Mouse (Mus musculus) spleen, embryonic (tissue): ENCODE data around the gene Trp53bp2.

Experiments used
- CTCF ChIA-PET: fragments of 350-600 bp; sonication (Branson Sonifier 250); formaldehyde crosslinking; loops from one replicate; lab custom pipeline; 2022; lab: Charles Lee

The Trp53bp2 gene

DNA sequence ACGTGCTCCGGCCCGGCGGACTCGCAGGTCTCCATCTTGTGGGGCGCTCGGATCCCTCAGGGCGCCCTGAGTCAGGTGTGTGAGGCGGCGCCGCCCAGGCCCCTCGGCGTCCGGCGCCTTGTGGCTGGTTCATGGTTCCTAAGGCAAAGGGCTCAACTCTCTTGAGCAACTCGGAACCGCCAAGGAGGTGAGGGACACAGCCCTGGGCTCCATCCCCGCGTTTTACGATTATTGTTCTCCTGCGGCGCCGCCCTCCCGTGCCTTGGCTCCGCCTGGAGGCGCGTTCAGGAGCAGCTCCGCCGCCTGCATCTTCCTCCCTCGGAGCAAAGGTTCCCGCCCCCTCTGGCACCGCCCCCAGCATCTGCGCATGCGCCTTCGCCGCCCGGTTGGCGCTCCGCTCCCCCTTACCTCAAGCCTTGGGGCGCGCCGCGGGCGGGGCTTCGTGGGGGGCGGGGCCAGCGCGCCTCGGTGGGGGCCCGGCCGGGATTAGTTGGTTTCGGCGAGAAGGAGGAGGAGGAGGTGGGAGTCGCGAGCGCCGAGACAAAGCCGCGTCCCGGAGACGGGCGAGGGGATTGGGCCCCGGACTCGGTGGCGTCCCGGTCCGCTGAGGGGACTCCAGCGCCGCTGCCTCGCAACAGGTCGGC is at the start of gene Trp53bp2:
Gene Trp53bp2, plus strand, starts transcription at position 489 of the 644 bp plus-strand sequence.
- CTCF ChIA-PET: no interaction called here

DNA sequence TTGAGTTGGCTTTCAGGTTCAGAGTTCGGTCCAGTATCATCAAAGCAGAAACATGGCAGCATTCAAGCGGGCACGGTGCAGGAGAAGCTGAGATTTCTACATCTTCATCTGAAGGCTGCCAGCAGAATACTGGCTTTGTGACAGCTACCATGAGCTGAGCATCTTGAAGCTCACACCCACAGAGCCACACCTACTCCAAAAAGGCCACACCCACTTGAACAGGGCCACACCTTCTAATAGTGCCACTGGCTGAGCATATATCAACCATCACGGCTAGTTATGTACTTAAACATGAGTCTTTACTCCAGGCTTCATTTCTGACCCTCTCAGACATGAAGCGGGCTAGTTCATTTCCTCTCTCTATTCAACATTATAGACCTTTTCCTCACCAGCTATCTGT is 46.3 kb upstream of the Trp53bp2 start:
- CTCF ChIA-PET: no interaction called here

DNA sequence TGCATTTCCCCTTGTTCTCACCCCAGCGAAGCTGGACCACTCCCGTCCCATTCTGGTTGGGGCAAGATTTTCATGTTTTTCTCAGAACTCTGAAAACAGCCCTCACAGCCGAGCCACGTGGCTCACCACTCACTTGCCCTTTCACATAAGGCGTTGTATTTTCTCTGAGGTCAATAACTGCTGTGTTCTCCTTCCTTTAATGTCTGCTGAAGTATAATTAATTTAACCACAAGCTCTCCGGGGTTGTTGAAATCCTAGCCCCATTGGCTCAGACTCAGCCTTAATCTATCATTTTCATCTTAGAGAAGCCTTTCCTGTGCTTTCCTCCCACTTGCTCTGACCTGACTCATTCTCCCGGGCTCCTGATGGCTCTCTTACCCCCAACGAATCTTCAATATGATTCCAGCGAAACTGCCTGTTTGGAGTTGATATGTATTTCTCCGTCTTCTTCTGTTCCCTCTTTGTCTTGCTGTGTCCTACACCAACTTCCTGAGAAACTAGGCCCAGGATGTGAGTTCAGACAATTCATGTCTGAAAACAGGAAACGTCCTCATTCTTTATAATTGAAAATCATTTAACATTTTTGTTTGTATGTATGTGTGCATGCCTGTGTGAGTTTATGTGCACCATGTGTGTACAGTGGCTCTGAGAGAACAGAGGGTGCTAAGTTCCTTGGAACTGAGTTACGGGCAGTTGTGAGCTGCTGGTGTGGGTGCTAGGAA is 45.1 kb upstream of the Trp53bp2 start:
- CTCF ChIA-PET: no interaction called here

DNA sequence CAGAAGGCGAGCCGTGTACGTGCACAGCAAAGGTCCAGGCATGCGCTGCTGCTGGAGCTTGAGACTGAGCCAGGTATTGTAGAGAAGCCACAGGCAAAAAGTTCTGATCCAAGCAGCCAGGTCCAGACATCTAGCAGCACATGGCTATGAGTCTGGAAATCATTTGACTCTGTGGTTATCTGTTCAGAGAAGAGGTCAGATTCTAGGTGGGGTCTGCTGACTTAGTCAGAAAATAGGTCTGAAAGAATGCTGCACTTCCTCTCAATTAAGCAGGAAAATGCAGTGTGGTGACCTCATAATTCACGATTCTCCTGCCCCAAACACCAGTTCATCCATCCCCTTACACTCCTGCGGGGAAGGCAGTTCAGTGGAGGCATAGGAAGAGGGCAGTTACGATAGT is 40.7 kb upstream of the Trp53bp2 start:
- CTCF ChIA-PET: no interaction called here

DNA sequence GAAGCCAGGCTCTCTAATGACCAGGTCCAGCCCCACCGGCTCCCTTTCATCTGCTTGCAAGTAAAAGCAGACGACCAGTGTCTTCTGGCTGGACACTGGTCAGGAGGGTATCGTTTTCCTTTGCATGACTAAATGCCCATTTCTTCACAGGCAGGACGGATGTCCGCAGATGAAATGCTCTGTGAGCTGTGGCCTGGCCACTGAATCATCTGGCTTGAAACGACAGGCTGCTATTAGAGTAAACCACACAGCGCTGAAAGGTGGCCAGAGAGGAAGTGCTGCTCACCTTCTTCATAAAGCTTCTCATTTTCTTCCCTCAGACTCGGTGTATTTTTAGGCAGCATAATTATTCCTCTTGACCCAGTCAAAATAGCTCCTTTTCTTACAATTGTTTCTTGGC is 40.2 kb upstream of the Trp53bp2 start:
- CTCF ChIA-PET: no interaction called here

DNA sequence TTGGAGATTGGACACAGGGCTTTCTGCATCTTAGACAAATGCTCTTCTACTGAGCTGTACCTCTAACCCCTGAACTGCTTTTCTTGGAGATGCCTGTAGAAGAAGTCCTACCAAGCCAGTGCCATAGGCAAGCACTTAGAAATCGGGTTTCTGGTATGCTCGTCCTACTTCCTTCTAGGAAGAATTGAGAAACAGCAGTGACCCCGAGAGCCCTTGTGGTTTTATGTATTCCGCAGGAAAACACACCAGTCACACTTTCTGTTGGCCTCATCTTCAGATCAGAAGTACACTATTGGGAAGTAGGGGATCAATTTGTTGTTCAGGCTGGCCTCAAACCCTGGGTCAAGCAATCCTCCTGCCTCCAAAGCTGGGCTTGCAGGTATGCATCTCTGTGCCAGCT is 39.5 kb upstream of the Trp53bp2 start:
- CTCF ChIA-PET: no interaction called here

DNA sequence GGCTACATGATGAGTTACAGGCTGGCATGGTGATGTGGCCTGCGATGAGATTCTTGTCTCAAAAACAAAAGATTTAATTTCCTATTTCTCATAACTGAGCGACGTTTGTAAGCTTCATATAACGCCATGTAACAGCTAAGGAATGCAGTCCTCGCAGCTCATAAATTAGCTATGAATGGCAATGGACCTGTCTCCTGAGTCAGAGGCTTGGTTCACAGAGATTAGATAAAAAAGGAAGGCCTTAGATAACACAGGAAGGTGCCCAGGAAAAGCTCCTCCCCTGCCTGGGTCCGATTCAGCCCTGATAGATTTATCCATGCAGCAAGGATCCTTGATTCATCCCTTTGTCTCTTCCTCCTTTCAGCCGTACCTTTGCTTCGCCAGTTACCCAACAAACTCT is 37.1 kb upstream of the Trp53bp2 start:
- CTCF ChIA-PET: interaction anchor here (1.4 kb wide), 1 partner anchor 8 kb away, joined by 3 read pairs; no protein-coding TSS in a partner anchor

DNA sequence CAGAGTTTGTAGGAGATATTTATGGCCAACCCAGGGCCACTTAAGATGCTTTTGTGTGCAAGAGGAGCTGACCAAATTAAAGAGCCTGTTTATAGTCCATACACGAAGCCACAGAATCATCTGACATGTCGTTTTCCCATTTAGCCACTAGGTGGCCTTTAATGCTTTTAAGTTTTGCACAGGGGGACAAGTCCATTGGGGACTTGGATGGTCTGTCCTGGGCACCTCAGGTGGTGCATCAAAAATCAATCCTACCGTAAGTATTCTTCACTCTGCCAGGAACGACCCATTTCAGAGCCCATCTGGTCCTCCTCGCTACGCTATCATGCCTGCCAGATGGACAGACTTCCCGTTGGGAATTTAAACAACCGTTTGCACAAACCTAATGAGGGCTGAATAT is 32.8 kb upstream of the Trp53bp2 start:
- CTCF ChIA-PET: interaction anchor here (0.9 kb wide), 1 partner anchor 114 kb away, joined by 3 read pairs; no protein-coding TSS in a partner anchor

DNA sequence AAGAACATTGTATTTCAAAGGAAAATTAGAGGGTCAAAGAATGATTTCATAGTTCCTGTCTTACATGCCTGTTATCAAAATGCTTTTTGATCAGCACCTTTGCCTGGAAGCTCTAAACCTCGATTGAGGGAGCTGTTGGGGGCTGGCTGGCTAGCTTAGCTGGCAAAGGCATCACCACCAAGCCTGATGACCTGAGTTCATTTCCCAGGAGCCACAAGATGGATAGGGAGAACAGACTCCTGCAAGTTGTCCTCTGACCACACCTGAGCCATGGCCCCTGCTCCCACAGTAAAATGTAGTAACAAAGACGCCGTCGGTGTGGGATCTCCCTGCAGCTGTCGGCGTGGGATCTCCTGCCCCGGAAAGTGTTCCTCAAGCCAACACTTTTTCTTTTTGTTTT is 32.1 kb upstream of the Trp53bp2 start:
- CTCF ChIA-PET: interaction anchor here (0.9 kb wide), 1 partner anchor 114 kb away, joined by 3 read pairs; no protein-coding TSS in a partner anchor

DNA sequence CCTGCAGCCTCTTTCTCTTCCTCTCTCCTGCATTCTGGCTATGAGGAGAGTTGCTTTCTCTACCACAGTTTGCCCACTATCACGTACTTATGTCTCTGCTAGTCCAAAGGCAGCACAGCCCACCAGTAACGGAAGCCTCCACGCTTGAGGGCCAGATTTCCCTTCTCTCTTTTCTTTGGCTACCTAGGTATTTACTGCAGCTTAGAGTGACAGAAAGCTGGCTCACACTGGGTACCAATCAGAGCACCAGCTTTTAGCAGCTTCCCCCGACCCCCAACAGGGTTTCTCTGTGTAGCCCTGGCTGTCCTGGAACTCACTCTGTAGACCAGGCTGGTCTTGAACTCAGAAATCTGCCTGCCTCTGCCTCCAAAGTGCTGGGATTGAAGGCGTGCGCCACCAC is 31.5 kb upstream of the Trp53bp2 start:
- CTCF ChIA-PET: no interaction called here

DNA sequence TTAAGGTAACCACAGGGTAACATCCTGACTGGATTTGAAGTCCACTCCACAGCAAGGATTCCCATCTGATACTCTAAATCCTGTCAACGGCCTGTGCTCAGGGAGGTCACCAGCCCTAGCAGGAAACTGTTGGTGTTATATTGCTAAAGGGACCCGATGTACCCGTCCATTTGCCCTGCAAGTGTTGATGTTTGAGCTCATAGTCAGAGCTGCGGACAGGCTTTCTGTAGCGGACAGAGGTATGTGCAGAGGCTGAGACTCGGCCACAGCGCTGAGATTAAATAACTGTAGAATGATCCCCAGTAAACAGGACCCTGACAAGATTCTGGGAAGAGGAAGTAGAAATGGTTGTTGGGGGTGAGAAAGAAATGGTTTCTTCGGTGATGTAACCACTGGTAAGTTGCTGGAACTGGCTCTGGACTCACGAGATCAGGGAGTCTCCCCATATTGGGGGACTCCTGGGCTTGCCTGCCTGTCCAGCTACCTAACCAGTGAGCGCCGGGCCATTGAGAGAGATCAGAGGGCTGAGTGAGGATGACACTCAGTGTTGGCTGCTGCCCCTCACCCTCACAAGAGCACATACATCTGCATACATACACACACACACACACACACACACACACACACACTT is 30.7 kb upstream of the Trp53bp2 start:
- CTCF ChIA-PET: no interaction called here

DNA sequence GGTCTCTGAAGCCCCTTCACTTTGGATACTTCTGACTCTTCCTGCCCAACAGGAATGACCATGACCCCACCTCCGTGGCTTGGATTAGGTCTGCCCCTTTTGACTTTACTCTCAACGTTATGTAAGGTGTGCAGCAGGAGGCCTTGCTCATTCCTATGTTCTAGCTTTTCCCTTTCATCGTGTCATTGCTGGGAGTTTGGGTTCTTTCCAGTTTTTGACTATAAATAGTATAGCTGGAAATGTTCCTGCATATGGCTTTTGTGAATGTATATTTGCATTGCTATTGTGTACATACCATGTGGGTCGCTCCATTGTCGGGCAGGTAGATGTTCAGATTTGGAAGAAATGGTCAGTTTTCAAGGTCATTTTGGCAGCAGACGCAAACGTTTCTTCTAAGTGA is 30.1 kb upstream of the Trp53bp2 start:
- CTCF ChIA-PET: interaction anchor here (0.6 kb wide), 1 partner anchor 33 kb away, joined by 4 read pairs; no protein-coding TSS in a partner anchor

DNA sequence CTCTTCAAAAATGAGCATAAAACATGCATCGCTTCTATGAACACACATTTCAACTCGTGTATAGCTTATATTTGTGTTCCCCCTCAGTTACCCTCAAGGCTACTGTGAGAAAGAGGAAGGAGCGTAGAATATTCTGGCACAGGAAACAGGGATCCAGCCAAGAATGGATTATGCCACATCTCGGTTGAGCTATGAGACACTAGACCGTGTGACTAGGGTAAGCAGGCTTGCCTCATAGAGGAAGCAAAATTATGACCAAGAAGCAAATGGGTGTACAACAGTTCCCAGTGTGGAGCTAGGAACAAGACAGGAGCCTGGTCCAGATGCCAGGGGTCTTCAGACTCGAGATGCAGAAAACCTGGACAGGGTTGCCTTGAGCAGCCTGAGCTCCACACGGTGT is 28.3 kb upstream of the Trp53bp2 start:
- CTCF ChIA-PET: interaction anchor here (0.7 kb wide), 1 partner anchor 9 kb away, joined by 3 read pairs; no protein-coding TSS in a partner anchor

DNA sequence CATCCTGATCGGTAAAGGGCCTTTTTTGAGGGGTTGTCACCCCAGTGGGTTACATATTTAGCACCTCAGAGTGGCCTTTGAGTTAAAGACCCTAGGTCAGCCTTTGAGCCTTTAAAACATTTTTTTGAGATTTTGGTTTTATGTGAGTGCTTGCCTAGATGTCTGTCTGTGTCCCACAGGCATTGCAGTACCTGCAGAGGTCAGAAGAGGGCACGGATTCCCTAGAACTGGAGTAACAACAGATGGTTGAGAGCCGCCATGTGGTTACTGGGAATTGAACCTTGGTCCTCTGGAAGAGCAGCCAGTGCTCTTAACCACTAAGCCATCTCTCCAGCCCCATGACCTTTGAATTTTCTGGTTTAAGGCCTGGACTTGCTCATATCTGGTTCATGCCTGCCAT is 27.6 kb upstream of the Trp53bp2 start:
- CTCF ChIA-PET: no interaction called here

DNA sequence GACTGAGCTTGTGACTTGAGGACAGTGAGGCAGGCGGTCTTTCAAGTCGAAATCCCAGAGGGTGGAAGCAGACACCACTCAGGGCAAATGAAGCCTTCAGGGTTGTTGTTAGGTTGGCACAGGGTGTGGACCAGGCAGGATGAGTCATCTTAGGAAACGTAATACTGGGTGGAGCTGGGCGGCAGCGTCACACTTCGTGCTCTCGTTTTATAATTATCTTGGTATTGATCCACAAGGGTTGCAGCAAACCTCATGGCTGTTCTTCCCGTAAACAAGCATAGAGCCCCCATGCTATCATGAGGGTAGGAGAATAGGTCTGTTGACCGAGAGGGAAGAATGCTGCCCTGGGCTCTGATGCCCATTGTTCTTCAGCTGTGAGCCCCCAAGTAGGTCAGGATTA is 25.9 kb upstream of the Trp53bp2 start:
- CTCF ChIA-PET: interaction anchor here (0.6 kb wide), 1 partner anchor 179 kb away, joined by 3 read pairs; no protein-coding TSS in a partner anchor

DNA sequence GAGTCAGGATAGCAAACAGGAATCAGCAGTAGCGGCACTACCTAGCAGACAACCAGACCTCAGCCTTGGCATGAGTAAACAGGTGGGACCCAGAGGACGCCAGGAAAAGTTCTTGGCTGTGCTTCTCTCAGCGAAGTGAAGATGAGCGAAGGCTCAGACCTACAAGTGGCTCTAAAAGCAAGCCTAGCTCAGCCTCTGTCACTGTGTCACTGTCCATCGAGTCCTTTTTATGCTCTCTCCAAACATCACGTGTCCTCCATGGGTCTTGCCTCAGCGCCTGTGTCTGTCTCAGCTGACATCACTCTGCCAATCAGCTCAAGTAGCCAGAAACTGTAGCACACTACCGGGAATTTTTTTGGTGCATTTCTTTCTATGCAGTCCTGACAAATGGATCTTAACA is 22.5 kb upstream of the Trp53bp2 start:
- CTCF ChIA-PET: no interaction called here

DNA sequence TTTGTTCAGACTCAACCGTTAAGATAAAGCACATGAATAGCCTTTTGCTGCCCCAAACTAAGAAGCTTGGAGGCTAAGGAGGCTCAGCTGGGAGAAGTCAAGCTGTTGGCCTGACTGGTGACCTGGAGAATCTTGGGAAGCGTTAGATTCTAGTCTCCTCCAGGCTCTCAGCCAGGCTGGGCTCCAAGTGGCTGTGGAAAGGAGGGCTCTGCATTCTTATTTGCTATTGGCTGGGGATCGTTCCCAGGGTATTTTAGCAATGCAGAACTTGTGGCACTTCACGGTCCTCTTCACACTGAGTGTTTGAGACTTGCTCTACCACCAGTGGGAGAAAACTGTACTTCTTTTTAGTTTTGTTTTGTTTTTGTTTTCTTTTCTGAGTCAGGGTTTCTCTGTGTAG is 20.2 kb upstream of the Trp53bp2 start:
- CTCF ChIA-PET: no interaction called here

DNA sequence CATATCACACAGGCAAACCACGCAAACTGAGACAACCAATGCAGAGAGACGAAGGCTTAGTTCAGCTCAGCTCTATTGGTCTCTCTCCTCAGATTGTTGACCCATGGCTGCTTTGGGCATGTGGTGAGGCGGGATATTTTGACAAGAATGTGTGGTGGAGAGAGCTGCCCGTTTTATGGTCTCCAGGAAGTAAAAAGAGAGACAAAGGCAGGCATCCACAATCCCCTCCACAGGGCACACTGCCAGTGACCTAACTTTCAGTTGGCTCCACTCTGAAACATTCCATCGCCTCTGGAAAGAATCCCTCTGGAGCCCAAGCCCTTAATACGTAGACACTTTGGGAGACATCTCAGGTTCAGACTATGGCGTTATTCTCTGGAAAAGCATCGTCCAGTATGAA is 10.8 kb upstream of the Trp53bp2 start:
- CTCF ChIA-PET: no interaction called here

DNA sequence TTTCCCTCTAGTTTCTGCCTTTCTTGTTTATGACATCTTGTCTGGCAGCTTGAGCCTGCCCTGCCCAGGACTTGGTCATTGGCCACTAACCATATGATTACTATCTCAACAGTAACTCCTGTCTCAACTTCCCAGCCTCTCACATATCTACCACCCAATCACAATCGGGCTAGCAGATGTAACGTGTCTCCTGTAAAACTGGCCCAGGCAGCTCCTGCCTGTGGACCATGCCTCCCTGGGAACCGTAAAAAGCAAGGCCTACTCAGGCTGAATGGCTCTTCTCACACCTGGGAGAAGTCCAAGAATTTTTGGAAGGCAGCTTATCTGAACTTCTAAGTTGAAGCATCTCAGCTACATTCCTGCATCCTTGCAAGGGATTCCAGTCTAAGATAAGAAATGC is 10.2 kb upstream of the Trp53bp2 start:
- CTCF ChIA-PET: no interaction called here

DNA sequence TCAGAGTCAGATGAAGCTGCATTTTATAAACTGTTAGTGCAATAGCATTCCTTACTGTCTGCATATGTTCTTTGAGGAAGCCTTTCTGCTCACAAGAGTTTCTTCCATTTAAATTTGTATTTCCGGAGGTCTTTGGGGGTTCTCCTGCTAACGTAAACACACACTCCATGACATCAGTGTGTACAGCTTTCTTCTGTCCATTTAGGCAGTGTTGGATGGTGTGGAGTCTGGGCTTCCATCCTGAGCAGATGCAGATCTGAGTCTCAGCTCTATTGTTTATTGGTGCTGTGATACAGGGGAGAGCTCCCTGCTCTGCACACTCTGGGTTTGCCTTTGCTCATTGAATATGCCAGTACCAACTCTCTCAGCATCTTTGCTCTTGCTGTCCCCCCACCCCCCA is 9.8 kb upstream of the Trp53bp2 start:
- CTCF ChIA-PET: no interaction called here

DNA sequence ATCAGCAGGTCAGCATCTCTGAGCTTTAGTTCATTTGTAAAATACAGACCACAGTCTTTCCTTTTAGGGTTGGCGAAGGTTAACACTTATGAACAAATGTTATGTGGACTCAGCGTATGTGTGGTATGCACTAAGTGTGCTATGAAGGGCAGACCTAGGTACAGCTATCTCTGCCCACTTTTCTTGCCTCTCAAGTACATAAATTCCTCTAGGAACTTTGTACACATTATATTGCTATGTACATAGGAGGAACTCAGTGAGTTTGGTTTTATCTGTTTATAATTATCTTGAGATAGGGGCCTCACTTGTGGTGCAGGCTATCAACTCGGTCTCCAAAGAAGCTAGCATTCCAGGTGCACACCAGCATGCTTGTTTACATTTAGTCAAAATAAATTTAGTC is 9.1 kb upstream of the Trp53bp2 start:
- CTCF ChIA-PET: no interaction called here

DNA sequence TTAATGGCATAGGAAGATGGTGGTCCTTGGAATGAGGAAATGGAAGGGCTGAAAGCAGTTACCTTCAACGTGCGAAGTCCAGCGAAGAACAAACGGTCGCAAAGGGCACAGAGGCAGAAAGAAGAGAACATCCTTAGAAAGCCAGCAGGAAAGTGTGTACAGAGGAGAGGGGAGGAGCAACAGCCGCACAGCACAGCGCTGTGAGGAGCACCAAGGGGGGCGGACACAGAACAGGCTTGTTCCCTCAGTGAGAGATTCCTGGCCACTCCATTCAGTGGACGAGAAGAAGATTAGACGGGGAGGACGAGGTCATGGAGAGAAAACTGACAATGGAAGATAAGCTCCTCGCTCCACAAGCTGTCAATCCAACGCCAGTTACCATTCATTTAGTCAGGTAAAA is 5.9 kb upstream of the Trp53bp2 start:
- CTCF ChIA-PET: no interaction called here

DNA sequence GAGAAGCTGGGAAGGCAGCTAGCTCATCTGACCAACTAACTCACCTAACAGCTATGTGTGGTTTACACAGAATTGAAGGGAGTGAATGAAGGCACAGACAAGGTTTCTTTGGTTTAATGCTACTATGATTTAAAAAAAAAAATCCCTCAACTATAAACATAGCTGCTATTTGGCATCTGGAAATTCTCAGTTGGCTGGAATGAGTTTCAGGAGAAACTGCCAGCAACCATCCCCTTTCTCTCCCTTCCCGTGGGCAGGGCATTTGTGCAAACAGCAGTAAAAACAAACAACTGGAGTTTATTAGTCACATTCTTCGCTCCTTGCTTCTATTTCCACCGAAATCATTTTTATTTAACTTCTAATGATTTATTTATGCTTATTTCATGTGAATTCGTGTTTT is 2.4 kb upstream of the Trp53bp2 start:
- CTCF ChIA-PET: interaction anchor here (1.0 kb wide), 1 partner anchor 84 kb away, joined by 4 read pairs; no protein-coding TSS in a partner anchor
